Mouse (Mus musculus): Measurements from ENCODE around the gene Natd1. TPM values are rescaled to one million over a fixed set of nuclear protein-coding genes. Genes with fewer than 3 reads are reported as not detected.
A peak's percentile ranks its signal among the peaks of the same experiment; 100 is the strongest.

The Natd1 gene
- polyA plus RNA-seq, 1 experiment from 2014 or later, result 8.9 TPM

DNA sequence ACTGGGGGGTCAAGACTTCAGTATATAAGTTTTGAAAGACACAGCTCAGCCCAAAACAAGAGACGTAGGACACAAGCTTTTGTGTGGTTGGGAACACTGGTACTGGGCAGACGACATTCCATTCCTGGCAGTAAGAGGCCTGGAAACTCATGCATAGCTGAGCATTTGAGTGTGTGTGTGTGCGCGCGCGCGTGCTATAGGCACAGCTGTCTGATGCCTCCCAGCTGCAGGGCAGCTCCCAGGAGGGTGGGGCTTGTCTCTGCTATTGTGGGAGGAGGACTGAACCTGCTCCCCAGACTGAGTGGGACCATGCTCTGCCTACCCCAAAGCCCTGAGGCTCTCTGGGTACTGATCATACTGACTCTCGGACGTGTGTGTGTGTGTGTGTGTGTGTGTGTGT is 26.8 kb upstream of the Natd1 start:
- Histone ChIP-seq H3K27me3 (replicated peaks; ENCODE audit: control insufficient read depth, insufficient read depth, low read length) (no peaks in the 10 kb centered on the region), H3K4me3 (ENCODE audit: low read depth, low read length) (no peak overlapping the region), H3K9ac (ENCODE audit: low read depth, low read length) (no peak overlapping the region; the same call in 1 of the 2 replicates), H3K4me1 (replicated peaks; ENCODE audit: control insufficient read depth, insufficient read depth, low read length) (peaks cover 28% of the 10 kb centered on the region), H3K9me3 (ENCODE audit: control insufficient read depth) (no peaks in the 10 kb centered on the region), H3K27ac (ENCODE audit: low read depth, low read length) (peak overlapping the region; percentile 74), H3K36me3 (ENCODE audit: control insufficient read depth, insufficient read depth) (peaks cover 37% of the 10 kb centered on the region), H3K4me2 (replicated peaks; ENCODE audit: low read depth) (peak overlapping the region; percentile 52)
- ATAC-seq, result peak; percentile 55
- TF ChIP-seq CTCF (IDR thresholded peaks at IDR 0.05; ENCODE audit: low read depth), result no peak
- 32% methylated on average over 9 of the region's 9 CpGs for WGBS

DNA sequence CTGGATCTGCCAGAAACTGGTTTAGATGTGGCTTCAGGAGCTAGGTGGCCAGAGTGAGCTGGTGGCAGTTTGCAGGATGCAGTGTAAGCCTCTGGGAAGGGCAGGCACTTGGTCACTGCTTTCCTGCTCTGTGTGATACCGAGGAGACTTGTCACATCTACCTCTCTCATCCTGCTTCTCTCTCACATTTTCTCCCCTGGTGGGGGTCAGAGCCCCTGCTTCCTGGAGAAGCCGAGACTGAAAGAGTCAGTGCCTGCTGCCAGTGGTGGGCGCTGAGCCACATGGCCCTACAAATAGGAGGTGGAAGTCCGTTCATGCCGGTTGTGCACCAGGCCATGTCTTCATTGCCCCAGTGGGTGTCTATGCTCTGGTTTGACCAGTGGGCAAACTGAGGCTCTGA is 26.0 kb upstream of the Natd1 start:
- H3K4me2 ChIP-seq (replicated peaks; ENCODE audit: low read depth), result no peak overlapping the region
- H3K4me3 ChIP-seq (ENCODE audit: low read depth, low read length), result no peak overlapping the region
- peaks cover 36% of the 10 kb centered on the region for H3K4me1 ChIP-seq (replicated peaks; ENCODE audit: control insufficient read depth, insufficient read depth, low read length)
- no peaks in the 10 kb centered on the region for H3K27me3 ChIP-seq (replicated peaks; ENCODE audit: control insufficient read depth, insufficient read depth, low read length)
- no peaks in the 10 kb centered on the region for H3K9me3 ChIP-seq (ENCODE audit: control insufficient read depth)
- no peak for TF ChIP-seq CTCF (IDR thresholded peaks at IDR 0.05; ENCODE audit: low read depth)
- peaks cover 29% of the 10 kb centered on the region; the same call in 1 of the 2 replicates for H3K36me3 ChIP-seq (ENCODE audit: control insufficient read depth, insufficient read depth)
- peak overlapping the region; percentile 74; the same call in 1 of the 2 replicates for H3K27ac ChIP-seq (ENCODE audit: low read depth, low read length)
- ATAC-seq, result no peak
- 83% methylated on average over 5 of the region's 5 CpGs for whole genome bisulfite sequencing
- H3K9ac ChIP-seq (ENCODE audit: low read depth, low read length), result no peak overlapping the region

DNA sequence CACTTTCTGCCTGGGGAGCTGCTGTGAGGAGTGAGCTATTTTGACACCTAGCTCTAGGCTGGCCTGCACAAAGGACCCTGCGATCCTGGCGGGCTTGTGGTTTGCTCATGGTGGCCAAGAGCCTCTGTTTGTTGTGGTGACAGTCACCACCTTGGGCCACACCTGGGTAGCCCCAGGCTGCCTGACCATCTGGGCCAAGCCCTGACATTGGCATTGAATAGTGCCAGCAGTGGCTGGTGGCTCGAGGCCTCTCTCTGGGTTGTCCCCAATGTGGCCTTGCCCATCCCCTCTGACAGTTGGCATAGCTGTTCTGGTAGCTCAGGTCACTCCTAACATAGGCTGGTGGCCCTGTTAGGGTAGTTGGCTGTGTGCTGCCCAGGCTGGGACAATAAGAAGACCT is 24.9 kb upstream of the Natd1 start:
- H3K9me3 ChIP-seq (ENCODE audit: control insufficient read depth), result no peaks in the 10 kb centered on the region
- no peak overlapping the region for H3K27ac ChIP-seq (ENCODE audit: low read depth, low read length)
- H3K4me3 ChIP-seq (ENCODE audit: low read depth, low read length), result no peak overlapping the region
- peaks cover 36% of the 10 kb centered on the region for H3K4me1 ChIP-seq (replicated peaks; ENCODE audit: control insufficient read depth, insufficient read depth, low read length)
- H3K27me3 ChIP-seq (replicated peaks; ENCODE audit: control insufficient read depth, insufficient read depth, low read length), result no peaks in the 10 kb centered on the region
- WGBS, result 75% methylated on average over 3 of the region's 3 CpGs
- H3K36me3 ChIP-seq (ENCODE audit: control insufficient read depth, insufficient read depth), result peaks cover 24% of the 10 kb centered on the region; the same call in 1 of the 2 replicates
- TF ChIP-seq CTCF (IDR thresholded peaks at IDR 0.05; ENCODE audit: low read depth), result no peak
- H3K9ac ChIP-seq (ENCODE audit: low read depth, low read length), result no peak overlapping the region
- ATAC-seq, result no peak
- H3K4me2 ChIP-seq (replicated peaks; ENCODE audit: low read depth), result no peak overlapping the region

DNA sequence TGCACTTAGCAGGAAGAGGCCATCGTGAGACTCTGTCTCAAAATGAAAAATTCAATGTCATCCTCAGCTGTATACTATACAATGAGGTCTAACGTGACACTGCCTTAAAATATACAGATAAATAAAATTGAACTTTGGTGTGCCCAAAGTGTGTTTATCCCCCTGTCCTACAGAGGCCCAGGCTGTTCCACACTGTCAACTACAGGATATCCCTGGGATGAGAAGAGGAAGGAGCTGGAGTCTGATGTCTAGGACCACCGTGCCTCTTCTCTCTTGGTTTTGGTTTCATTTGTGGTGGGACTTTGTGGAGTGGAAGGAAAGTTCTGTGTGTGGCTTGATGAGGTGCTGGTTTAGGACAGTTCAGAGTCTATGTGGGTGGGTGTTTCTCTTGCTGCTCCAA is 23.1 kb upstream of the Natd1 start:
- Histone ChIP-seq H3K27me3 (replicated peaks; ENCODE audit: control insufficient read depth, insufficient read depth, low read length) (no peaks in the 10 kb centered on the region), H3K4me3 (ENCODE audit: low read depth, low read length) (no peak overlapping the region), H3K9ac (ENCODE audit: low read depth, low read length) (no peak overlapping the region), H3K27ac (ENCODE audit: low read depth, low read length) (peak overlapping the region; percentile 50; the same call in 1 of the 2 replicates), H3K4me2 (replicated peaks; ENCODE audit: low read depth) (no peak overlapping the region), H3K36me3 (ENCODE audit: control insufficient read depth, insufficient read depth) (peaks cover 6% of the 10 kb centered on the region; the same call in 1 of the 2 replicates), H3K4me1 (replicated peaks; ENCODE audit: control insufficient read depth, insufficient read depth, low read length) (peaks cover 38% of the 10 kb centered on the region), H3K9me3 (ENCODE audit: control insufficient read depth) (no peaks in the 10 kb centered on the region)
- WGBS, result 50% methylated on average over 3 of the region's 3 CpGs
- no peak for ATAC-seq
- no peak for TF ChIP-seq CTCF (IDR thresholded peaks at IDR 0.05; ENCODE audit: low read depth)

DNA sequence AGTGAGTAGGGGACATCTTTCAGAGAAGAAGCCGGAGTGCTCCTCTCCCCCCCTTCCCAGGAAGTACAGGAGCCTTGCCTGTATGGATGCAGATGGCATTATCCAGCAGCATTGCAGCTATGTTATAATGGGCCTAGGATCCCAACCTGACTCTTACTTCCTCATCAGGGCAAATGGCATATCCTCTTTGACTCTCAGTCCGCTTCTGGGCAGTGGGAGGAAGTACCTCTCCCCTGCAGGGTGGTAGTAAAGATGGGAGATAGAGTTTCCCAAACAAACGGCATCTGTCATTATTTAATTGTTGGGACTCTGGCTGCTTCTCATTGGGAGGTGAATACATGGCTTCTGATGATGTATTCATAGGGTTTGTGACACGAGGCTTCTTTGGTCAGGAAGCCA is 21.4 kb upstream of the Natd1 start:
- Histone ChIP-seq H3K27ac (ENCODE audit: low read depth, low read length) (peak overlapping the region; percentile 89), H3K9me3 (ENCODE audit: control insufficient read depth) (no peaks in the 10 kb centered on the region), H3K36me3 (ENCODE audit: control insufficient read depth, insufficient read depth) (no peaks in the 10 kb centered on the region; the same call in 1 of the 2 replicates), H3K4me3 (ENCODE audit: low read depth, low read length) (no peak overlapping the region), H3K4me2 (replicated peaks; ENCODE audit: low read depth) (peak overlapping the region; percentile 52), H3K27me3 (replicated peaks; ENCODE audit: control insufficient read depth, insufficient read depth, low read length) (no peaks in the 10 kb centered on the region), H3K9ac (ENCODE audit: low read depth, low read length) (0 out of 2 replicates have a peak overlapping the region, but pooled peaks have one; percentile 2), H3K4me1 (replicated peaks; ENCODE audit: control insufficient read depth, insufficient read depth, low read length) (peaks cover 35% of the 10 kb centered on the region)
- TF ChIP-seq CTCF (IDR thresholded peaks at IDR 0.05; ENCODE audit: low read depth), result no peak
- 63% methylated on average over 4 of the region's 4 CpGs for WGBS
- ATAC-seq, result no peak

DNA sequence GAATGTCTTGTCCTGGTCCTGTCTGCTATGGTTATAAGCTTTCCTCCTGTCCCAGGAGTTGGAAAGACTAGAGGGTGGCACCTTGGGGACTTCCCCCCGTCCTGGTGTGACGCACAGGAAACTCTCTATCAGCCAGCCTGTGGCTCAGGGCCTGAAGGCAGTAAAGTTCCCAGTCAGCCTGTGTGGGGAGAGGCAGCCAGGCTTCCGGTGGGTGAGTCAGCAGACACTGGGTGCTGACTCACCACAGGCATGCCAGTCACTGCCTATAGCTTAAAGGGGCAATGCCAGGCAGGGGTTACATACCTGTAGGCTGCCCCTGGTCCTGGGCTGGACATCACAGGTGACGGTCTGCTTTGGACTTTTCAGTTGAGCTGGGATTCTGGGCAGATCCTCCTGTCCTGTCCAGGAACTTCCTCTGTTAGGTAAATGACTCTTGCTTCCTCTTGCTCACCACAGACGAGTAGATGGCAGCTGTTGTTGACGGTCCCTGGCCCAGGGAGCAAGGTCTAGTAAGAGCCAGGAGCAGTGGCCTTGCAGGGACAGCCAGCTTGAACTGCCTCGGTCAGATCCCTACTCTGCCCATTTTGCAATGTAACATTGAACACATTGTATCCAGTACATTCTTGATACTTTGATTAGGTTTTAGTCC is 20.9 kb upstream of the Natd1 start:
- Histone ChIP-seq H3K9ac (ENCODE audit: low read depth, low read length) (0 out of 2 replicates have a peak overlapping the region, but pooled peaks have one; percentile 2), H3K4me3 (ENCODE audit: low read depth, low read length) (no peak overlapping the region)
- peak; percentile 86 for ATAC-seq

More for the DNA sequence above, 20.9 kb upstream of the Natd1 start:
- Histone ChIP-seq H3K9me3 (ENCODE audit: control insufficient read depth) (no peaks in the 10 kb centered on the region), H3K4me2 (replicated peaks; ENCODE audit: low read depth) (peak overlapping the region; percentile 52), H3K27me3 (replicated peaks; ENCODE audit: control insufficient read depth, insufficient read depth, low read length) (no peaks in the 10 kb centered on the region), H3K4me1 (replicated peaks; ENCODE audit: control insufficient read depth, insufficient read depth, low read length) (peaks cover 30% of the 10 kb centered on the region), H3K36me3 (ENCODE audit: control insufficient read depth, insufficient read depth) (no peaks in the 10 kb centered on the region; the same call in 1 of the 2 replicates), H3K27ac (ENCODE audit: low read depth, low read length) (peak overlapping the region; percentile 89)
- 30% methylated on average over 7 of the region's 7 CpGs for WGBS
- no peak for TF ChIP-seq CTCF (IDR thresholded peaks at IDR 0.05; ENCODE audit: low read depth)

All from intestine, postnatal 0 days (tissue).